Mouse (Mus musculus) thymus, postnatal 0 days (tissue): ENCODE results near the gene Gm47996. TPM values are rescaled to one million over a fixed set of nuclear protein-coding genes. Genes with fewer than 3 reads are reported as not detected.
A peak's percentile ranks its signal among the peaks of the same experiment; 100 is the strongest.
"Not testable (repeated sequence)": the region's sequence is repeated elsewhere in the genome, so short reads cannot be mapped to it uniquely, and the experiment has no call there.

Source experiments
- DNase-seq: peaks from one replicate; pipeline ENCODE4 v3.0.0-alpha.2; 2015; ENCODE audit warnings: low spot score
- polyA plus RNA-seq: library from polyadenylated mRNA; unstranded; fragments of >200 nt; fragmentation: Nextera tagmentation; extraction: Ambion mirVana; gene quantifications from 2 replicates; pipeline ENCODE4 v1.2.1, GENCODE M21; 2015

Gm47996 gene
- not detected in 2 replicates for polyA plus RNA-seq

DNA sequence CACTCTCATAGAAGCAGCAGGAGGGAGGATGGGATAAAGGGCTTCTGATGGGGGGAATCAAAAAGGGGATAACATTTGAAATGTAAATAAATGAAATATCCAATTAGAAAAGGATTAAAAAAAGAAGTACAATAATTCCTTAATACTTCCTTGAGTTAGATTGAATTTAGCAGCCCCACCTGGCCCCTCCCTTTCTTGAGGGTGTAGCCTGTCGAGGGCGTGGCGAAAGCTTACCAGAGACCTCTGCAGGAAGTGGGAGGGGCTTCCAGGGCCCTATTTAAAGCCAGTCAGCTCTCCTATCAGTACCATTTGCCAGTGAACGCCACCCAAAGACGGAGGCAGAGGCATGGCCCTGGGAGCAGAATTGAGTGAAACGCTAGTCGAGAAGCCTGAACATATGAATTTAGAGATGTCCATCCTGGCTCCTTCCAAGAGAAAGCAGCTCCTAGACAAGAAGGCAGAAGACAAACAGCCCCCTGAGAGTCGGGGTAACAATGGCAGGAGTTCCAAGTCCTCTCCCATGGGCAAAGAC lies at the start of gene Gm47996:
TSS of gene Gm47996 (plus strand) at position 308 of the 532 bp plus-strand sequence.
- not testable (repeated sequence) for DNase-seq

DNA sequence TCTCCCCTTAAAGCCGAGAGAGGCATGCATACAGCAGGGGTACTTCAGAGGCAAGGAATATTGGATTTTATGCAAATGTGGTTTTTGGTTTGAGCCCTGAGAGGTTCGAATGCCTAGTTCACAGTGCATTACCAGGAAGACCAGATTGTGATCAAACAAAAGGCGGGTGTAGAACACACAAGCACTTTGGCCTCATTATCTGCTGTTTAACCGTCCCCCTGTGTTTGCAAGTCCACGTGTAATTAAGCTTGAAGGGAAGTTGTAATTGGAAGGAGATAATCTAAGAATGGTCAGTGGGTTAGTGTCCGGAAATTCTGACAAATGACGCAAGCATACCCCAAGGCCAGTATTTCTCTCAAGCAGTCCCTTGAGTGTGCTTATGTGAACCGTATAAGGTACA lies 43.9 kb upstream of the Gm47996 start:
- no peak for DNase-seq

DNA sequence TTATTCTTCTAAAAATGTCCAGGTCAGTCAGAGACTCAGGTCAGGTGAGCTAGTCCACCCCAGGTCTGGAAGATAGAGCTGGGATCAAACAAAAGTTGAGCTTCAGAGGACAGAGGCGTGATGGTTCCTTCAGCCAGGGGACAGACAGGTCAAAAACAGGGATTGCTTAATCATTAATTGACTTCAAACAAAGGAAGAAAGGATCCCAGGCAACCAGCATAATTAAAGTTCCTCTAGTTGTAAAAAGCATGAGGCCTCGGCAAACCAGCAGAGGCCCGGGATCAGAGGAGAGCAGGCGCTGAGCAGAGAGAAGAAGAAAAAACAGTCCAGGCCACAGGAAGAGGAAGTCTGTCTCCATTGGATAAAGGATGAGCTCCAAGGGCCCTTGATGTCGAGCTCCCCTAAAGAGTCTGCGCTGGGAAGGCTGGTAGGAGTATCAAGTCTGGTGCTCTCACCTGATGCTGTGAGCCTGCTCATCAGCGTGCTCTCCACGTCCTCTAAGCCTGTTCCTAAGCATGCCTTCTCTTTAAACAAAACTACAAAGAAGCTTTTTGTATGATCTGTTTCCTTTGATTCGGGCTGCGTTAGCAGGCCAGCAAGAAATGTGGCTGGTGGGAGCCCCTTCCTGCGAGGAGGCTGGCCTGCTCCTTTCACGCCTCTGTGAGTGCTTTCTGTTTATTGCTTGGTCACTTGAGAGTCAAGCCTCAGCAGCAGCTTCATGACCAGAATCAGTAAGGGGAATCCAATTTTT lies 42.5 kb upstream of the Gm47996 start:
- peak; percentile 42 for DNase-seq

DNA sequence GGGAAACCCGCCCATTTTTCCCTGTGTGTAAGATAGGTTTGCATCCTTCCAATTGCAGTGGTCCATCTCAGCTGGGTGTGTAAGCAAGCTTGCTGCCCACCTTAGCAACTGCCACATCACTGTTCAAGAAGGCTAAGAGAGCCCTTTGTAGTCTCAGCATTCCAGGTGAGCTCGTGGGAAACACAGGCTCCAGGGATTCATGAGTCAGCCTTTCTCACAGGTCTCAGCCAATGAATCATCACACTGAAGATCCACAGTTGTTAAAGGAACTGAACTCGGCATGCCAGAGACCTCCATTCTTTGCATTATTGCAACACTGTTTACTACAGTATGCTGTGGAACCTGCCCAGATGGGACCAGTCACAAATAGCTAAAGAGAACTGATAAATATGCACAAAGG lies 41.3 kb upstream of the Gm47996 start:
- no peak for DNase-seq

DNA sequence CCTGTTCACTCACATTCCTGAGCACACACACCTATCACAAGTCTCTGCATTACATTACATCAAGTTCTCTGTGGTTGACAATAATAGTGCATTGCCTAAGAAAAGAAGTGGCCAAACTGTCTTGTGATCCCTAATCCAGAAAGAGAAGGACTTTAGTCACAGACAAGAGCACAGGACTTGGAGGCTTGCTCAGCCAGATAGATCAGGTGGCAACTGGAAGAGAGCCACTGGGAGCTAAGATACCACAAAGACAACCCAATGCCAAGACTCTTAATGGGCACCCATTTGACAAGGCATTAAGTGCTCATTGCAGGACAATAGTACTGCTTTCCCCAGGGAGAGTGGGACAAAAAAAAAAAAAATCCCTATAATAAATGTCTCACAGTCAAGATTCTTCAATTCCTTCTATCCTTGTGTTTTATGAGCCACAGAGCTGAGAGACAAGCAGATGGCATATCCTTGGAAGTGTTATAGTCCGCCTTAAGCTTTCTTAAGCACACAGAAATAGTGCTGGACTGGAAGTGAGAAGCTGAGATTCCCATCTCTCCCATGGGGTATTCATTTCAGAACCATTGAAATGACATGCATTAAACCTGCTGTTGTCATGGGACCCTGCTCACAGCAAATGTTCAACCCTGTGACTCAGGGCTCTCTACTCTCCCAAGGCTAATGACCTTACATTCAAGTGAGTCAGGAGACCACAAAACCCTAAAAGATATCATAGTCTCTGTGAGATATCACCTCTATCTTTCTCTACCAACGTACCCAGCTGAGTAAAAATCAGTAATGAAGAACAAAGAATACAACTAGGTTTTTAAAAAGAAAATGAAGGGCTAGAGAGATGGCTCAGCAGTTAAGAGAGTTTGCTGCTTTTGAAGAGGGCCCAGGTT lies 38.1 kb upstream of the Gm47996 start:
- no peak for DNase-seq

DNA sequence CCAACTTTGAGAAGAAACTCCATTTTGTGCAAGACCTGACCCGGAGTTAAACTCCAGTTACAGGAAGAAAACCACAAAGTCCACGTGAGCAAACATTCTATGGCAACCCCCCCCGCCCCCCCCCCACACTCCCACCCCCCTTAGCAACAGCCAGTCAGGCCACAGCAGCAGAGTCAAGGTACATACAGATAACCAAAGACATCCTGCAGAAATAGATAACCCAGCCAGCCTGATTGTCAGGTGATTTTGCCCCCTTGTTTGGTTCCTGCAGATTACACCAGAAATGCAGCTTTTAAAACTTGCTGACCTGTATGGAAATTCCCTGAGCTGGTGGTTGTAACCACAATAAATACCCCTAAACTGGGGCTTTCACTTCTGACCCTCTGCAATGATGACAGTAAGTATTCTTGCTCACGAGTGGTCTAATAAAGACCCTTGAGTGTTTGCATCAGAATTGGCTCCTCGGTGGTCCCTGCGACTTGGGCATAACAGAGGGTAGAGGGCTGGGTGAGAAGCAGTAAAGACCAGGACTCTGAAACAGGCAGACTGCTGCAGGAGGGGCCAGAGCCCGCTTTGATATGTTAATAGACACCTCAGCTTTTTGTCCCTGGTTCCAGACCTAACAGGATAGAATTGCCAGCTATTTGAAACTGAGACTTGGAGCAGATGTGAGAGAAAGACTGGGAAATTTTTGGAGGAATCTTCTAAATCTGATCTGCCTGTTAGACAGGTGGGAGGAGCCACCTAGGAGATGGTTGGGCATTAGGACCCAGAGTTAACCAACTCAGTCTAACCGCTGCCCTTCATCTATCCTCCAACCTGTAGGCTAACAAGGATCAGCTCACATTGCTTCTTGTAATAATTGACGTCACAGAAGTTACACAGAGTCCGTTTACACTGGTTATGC lies 32.6 kb upstream of the Gm47996 start:
- peak; percentile 71 for DNase-seq

DNA sequence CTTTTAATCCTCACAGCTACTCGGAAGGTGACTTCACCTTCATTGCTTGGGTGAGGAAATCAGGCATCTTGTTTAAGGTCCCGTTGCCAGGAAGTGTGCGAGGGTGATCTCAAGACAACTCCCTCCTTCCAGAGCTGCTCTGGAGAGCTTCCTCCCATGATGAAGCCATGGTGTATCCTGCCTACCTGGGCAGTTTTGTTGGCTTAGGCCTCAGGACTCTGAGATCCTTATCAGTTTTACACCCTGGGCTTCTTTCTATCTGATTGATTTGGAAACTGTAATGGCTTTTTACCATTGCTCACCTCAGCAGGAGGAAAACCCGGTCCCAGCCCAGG lies 32.0 kb upstream of the Gm47996 start:
- no peak for DNase-seq

DNA sequence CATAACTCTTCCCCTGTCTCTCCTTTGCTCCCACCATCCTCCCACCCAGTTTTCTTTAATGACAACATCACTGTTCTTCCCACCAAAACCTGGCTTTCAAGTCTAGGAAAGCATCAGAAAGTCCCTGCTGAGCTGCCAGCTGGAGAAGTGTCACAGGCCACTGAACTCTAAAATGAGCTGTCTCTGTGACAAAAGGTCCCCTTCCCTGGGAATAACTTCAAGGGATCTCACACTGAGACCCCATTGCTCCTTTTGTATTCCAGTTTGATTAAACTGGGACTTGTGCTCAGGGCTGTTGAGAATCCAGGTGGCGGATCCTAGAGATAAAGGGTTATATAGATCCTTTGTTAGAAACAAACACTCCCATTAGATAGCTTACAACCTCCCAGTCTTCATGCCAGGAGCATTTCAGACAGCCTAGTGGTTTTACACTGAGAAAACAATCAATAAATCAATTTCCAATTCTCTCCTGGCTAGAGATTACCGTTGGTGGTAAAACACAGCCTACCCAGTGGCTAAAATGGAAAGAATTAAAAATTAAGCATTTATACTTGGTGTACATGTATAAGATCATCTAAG lies 31.3 kb upstream of the Gm47996 start:
- no peak for DNase-seq

DNA sequence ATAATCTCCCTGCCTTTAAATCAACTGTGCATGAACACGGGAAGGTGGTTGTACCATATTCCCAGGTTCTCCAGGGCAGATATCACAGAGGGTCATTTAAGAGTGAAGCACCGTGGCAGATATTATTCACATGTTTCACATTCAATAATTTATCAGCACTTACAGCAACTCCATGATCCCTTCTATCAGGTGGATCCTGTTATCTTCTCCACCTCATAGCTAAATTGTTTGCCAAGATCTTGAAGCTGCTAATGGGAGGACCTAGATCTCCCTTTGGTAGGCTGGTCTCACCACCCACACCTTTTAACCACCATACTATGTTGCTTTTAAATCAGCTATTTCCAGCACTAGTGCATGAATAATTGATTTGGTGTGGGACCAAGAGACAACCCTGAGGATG lies 29.8 kb upstream of the Gm47996 start:
- DNase-seq, result no peak

DNA sequence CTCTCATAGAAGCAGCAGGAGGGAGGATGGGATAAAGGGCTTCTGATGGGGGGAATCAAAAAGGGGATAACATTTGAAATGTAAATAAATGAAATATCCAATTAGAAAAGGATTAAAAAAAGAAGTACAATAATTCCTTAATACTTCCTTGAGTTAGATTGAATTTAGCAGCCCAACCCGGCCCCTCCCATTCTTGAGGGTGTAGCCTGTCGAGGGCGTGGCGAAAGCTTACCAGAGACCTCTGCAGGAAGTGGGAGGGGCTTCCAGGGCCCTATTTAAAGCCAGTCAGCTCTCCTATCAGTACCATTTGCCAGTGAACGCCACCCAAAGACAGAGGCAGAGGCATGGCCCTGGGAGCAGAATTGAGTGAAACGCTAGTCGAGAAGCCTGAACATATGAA lies 27.7 kb upstream of the Gm47996 start, which contains the start of gene Gm47985:
TSS of gene Gm47985 (plus strand) at position 272 of the 400 bp plus-strand sequence.
- DNase-seq, result not testable (repeated sequence)

DNA sequence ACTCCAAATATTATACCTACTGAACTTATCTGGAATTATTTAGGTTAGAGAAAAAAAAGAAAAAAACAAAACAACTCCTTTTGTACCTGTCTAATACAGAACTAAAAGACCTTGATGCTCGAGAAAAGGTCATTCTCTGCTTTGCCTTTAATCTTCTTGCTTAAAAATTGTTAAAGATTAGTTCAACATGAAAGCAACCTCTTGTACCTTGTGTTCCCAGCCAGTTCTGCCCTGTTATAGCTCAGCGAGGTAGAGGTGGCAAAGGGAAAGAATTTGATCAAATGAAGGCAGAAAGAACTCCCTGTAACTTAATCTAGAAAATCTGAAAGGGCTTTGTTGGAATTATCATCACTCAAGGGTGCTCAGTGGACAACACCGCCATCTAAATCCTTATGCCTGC lies 23.7 kb upstream of the Gm47996 start:
- DNase-seq, result not testable (repeated sequence)

DNA sequence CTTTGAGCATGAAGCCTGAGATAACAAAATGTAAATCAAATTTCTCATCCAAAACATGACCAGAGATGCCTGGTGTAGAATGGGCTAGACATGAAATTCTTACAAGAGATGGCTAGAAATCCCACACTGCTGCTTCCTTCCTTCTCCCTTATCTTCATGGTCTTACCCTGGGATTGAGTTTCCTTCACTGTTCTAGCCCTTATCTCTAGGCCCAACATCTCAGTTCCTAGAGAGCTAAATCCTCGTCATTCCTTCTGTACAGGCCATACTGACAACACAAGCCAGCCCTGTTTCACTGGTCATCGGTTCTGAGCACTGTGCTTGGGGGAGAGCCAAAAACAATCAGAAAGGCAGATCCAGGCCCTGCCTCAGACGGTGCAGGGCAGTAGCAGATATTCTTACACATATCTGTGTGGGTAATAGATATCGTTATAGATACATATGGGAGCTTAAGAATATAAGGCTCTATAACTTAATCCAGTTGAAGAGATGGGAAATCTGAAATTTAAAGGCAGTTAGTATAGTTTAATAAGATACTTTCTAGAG lies 23.0 kb upstream of the Gm47996 start:
- not testable (repeated sequence) for DNase-seq

DNA sequence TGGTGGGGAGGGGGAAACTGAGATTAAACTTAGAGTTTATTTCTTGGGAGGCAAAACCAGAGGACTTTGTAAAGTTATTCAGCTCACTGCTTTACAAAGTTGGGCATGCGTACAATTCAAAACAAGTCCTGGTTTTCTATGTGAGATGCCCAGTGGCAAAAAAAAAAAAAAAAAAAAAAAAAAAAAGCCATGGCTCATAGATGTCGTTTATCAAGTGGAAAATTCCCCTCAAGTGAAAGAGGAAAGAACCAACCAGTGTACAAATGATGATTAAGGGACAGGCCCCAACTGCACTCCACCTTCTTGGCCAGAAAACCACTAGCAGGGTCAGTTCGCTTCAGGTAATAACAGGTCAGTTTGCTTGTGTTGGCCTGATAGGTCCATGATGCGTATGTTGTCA lies 21.5 kb upstream of the Gm47996 start:
- no peak for DNase-seq

DNA sequence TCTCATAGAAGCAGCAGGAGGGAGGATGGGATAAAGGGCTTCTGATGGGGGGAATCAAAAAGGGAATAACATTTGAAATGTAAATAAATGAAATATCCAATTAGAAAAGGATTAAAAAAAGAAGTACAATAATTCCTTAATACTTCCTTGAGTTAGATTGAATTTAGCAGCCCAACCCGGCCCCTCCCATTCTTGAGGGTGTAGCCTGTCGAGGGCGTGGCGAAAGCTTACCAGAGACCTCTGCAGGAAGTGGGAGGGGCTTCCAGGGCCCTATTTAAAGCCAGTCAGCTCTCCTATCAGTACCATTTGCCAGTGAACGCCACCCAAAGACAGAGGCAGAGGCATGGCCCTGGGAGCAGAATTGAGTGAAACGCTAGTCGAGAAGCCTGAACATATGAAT lies 17.9 kb upstream of the Gm47996 start, which contains the start of gene Gm8947:
TSS of gene Gm8947 (plus strand) at position 302 of the 400 bp plus-strand sequence.
- not testable (repeated sequence) for DNase-seq

DNA sequence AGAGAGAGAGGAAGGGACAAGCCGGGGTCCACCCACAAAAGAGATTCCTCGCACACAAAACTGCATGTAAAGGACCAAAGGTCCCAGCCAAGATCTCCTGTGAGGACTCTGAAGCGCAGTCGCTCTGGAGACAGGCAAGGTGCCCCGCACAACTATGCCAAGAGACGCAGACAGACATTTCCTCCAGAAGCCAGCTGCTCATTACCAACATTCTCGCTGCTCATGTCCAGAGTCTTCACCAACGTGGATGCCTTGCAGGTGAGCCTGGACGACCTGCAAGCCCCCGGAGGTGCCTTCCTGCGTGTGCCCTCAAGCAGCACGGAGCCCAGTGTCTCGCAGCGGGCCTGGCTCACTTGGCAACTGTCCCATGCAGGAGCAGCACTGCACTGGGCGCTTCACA lies 17.2 kb upstream of the Gm47996 start:
- DNase-seq, result not testable (repeated sequence)

DNA sequence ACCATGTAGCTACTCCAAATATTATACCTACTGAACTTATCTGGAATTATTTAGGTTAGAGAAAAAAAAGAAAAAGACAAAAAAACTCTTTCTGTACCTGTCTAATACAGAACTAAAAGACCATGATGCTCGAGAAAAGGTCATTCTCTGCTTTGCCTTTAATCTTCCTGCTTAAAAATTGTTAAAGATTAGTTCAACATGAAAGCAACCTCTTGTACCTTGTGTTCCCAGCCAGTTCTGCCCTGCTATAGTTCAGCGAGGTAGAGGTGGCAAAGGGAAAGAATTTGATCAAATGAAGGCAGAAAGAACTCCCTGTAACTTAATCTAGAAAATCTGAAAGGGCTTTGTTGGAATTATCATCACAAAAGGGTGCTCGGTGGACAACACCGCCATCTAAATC lies 13.9 kb upstream of the Gm47996 start:
- DNase-seq, result not testable (repeated sequence)

DNA sequence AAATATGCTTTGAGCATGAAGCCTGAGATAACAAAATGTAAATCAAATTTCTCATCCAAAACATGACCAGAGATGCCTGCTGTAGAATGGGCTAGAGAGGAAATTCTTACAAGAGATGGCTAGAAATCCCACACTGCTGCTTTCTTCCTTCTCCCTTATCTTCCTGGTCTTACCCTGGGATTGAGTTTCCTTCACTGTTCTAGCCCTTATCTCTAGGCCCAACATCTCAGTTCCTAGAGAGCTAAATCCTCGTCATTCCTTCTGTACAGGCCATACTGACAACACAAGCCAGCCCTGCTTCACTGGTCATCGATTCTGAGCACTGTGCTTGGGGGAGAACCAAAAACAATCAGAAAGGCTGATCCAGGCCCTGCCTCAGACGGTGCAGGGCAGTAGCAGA lies 13.2 kb upstream of the Gm47996 start:
- DNase-seq, result not testable (repeated sequence)

DNA sequence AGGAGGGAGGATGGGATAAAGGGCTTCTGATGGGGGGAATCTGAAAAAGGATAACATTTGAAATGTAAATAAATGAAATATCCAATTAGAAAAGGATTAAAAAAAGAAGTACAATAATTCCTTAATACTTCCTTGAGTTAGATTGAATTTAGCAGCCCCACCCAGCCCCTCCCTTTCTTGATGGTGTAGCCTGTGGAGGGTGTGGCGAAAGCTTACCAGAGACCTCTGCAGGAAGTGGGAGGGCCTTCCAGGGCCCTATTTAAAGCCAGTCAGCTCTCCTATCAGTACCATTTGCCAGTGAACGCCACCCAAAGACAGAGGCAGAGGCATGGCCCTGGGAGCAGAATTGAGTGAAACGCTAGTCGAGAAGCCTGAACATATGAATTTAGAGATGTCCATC lies 11.8 kb upstream of the Gm47996 start, which contains the start of gene Gm47995:
TSS of gene Gm47995 (plus strand) at position 329 of the 400 bp plus-strand sequence.
- not testable (repeated sequence) for DNase-seq

DNA sequence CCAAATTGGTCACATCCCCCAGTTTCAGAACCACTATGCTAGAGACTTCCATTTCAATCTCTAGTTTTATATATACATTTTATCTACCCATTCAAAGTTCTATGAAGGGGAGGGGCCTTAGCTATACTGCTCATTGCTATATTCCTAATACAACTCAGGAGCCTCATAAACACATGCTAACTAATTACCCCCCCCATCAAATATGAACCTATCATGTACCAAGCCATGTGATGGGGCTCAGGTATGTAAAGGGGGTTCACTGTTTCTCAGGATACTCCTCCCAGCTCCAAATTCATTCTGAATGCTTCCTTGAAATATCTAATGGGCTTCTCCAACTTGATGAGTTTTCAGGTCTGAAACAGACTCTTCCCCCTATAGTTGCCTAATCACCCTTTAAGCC lies 9.3 kb upstream of the Gm47996 start:
- DNase-seq, result not testable (repeated sequence)

DNA sequence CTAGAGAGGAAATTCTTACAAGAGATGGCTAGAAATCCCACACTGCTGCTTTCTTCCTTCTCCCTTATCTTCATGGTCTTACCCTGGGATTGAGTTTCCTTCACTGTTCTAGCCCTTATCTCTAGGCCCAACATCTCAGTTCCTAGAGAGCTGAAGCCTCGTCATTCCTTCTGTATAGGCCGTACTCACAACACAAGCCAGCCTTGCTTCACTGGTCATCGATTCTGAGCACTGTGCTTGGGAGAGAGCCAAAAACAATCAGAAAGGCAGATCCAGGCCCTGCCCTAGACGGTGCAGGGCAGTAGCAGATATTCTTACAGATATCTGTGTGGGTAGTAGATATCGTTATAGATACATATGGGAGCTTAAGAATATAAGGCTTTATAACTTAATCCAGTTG lies 7.2 kb upstream of the Gm47996 start:
- DNase-seq, result not testable (repeated sequence)
